Mouse (Mus musculus) ES-E14 (cell line): ENCODE results near the gene Ldlrap1.

Experiments used
- CHD2 ChIP-seq: IDR thresholded peaks from 2 replicates; pipeline ENCODE4 v1.6.1; 2014; ENCODE audit warnings: mild to moderate bottlenecking, low read depth, low read length, inconsistent platforms
- HCFC1 ChIP-seq: IDR thresholded peaks from 2 replicates; pipeline ENCODE4 v1.6.1; 2012; ENCODE audit warnings: low read length, inconsistent platforms, borderline replicate concordance; ENCODE audit not compliant: insufficient read depth
- MAFK ChIP-seq: IDR thresholded peaks from 2 replicates; pipeline ENCODE4 v1.6.1; 2014; ENCODE audit warnings: mild to moderate bottlenecking, low read depth, low read length, inconsistent platforms; ENCODE audit not compliant: insufficient read depth
- ZC3H11A ChIP-seq: IDR thresholded peaks from 2 replicates; pipeline ENCODE4 v1.6.1; 2012; ENCODE audit warnings: low read depth, mild to moderate bottlenecking, inconsistent platforms, low read length, borderline replicate concordance
- ZNF384 ChIP-seq: IDR thresholded peaks from 2 replicates; pipeline ENCODE4 v1.6.1; 2012; ENCODE audit warnings: low read depth, low read length, inconsistent platforms

GRCm38 (mm10) chr4:134756953-134757352 is 10.9 kb downstream of the Ldlrap1 start:
- TF ChIP-seq CHD2 (no peak), ZC3H11A (no peak), HCFC1 (no peak), MAFK (no peak), ZNF384 (no peak)
